Mouse (Mus musculus): ENCODE measurements around the gene Kin.

Kin gene

DNA sequence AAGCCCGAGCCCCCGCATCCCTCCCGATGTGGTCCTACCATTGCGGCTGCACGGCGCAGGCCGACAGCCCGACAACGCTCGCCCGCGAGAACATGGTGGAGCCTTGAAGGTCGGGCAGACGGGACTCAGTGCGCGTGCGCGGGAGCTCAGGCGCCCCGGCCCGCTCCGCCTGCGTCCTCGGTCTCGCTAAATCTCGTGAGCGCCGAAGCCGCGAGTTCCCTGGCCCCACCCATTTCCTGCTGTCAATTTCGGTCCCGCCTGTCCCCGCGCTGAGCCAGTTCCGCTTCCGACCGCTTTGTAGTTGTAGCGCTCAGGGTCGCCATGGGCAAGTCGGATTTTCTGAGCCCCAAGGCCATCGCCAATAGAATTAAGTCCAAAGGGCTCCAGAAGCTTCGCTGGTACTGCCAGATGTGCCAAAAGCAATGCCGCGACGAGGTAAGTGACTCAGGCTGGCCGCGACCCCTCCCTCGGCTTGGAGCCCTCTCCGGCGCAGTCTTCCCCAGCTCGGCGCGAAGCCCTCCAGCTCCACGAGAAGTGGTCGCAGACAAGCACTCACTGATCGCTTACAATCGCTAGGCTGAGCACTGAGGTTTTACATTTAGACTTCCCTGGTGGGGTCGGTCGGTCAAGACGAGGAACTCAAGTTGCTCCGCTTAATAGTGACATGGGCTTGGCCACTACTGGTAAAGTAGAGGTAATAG is at the start of gene Kin, which contains the start of gene Atp5c1:
Kin (plus strand) TSS at position 284 of the 701 bp plus-strand sequence.
Atp5c1 (minus strand) TSS at position 201 of the 701 bp plus-strand sequence.
- under 1% methylated on average over 61 of the region's 61 CpGs for WGBS

DNA sequence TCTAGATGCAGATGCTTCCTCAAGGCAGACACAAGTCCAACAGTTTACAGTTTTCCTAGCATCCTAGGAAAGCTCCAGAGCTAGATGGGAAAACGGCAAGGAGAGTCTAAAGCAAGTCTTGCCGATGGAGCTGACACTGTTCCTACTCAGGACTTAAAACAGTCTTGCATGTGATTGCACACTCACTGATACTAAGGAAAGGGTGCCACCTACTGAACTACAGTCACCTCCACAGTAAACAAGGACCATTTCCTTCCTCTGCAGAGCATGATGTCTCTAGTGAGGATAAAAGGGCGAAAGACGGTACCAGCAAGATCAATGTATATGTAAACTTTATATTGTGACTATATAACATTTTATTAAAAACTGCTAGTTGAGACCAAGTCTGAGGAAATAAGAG is 46.7 kb upstream of the Kin start:
- 57% methylated on average over 4 of the region's 4 CpGs for WGBS

DNA sequence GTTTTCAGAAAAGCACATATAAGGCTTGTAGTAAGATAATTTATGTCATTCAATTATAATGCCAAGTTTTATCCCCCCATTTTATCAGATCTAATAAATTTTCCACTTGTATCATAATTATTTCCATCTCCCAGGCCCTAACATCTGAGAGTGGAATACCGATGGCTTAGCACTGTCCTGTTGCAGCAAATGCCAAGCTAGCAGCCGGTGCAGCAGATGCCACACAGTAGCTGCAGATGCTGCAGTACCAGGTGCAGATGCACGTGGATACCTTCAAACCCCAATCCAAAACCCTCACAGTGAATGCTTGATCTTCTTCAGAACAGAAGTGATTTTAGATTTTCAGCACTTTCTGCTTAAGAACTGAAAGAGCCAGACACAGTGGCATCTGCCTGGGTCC is 45.4 kb upstream of the Kin start:
- 73% methylated on average over 3 of the region's 3 CpGs for WGBS

DNA sequence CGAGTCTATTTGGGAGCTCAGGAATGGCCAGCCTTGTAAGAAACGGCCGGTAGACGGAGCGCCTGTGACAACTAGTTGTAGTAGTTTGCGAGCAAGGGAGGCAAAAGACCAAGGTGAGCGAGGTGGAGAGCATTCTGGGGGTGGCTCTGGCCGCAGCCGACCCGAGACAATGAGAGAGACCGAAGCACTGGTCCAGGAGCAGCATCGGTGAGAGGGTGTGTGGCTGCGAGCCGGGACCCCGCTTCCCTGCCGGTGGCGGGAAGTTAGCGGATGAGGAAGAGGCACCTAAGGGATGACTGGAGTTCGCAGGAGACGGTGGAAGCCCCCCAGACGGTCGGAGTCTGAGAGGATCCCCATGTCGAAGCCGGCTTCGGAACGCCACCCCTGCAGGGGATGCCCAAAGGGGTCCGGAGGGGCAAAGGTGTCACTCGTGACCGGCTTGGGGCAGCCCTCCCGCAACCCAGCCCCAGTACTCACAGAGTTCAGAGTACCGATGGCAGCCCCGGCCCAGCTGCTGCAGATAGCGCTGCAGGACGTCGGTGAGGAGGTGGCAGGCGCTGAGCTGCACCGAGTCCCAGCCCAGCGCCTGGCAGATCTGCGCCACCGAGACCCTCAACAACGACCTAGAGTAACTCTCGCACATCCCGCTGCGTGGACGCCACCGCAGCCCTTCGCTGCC is 32.5 kb upstream of the Kin start:
- under 1% methylated on average over 47 of the region's 47 CpGs for WGBS

DNA sequence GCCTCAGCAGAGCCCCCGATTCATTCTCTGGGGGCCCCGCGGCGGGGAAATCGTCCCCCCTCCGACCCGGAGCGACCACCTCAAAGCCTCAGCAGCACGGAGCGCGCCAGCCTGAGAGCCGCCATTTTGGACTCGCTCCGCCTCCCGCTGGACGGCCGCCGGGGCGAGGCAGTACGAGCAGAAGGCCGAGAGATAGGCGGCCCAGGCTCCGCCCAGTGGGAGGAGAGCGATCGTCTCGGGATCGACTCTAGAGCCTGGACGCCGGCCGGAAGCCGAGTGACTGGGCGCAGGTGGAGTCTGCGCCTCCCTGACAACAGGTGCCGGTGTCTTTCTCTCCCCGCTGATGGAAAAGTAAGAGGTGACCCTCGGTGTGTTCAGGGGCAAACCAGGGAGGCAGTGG is 31.9 kb upstream of the Kin start, which contains the start of gene Taf3:
Taf3 (minus strand) TSS at position 136 of the 400 bp plus-strand sequence.
- WGBS, result under 1% methylated on average over 36 of the region's 36 CpGs

DNA sequence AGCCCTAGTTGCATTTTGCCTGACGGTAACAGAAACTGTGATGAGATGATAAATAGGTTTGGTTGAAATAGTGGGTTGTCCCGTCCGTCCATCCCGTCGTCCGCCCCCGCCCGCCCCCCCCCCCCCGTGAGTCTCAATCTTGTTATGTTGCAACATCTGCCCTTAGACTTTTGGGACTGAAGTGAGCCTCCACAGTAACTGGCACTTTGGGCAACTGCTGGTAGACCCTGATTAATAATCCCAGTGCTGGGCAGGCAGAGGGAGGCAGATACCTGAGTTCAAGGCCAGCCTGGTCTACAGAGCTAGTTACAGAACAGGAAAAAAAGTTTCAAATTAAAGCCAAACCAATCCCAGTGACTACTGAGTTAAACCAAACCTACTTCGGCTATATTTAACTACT is 30.9 kb upstream of the Kin start:
- WGBS, result 9% methylated on average over 10 of the region's 10 CpGs

DNA sequence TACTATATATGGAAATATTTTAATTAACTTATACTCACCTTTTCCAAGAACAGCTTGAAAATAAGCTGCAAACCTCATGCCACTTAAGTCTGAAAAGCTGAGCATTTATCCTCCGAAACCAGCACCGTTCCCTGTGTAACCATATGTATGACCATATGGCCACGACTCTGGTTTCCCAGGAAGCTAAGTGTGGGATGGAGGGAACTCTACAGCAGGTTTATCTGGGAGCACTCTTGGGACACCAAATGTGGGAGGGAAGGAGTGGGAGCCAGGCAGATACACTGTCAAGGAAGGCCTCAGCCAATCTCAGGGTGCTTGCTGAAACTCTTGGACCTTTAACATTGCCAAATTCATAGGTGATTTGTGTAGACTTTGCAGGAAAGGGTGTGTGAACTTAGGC is 29.5 kb upstream of the Kin start:
- 57% methylated on average over 3 of the region's 3 CpGs for WGBS

DNA sequence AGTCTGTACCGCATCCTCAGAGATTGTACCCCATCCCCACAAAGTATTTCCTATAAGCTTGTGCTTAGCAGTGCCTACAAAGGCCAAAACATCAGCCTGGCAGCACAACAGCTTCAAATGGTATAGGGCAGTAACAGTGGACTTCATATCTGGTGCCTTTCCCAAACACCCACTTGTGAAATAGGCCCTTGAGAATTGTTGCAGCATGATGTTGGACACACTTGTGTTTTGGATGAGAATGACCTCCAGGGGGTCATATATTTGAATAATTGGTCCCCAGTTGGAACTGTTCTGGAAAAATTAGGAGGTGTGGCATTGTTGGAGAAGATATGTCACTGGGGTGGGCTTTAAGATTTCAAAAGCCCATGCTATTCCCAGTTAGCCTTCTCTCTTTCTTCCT is 28.4 kb upstream of the Kin start:
- WGBS, result 90% methylated on average over 1 of the region's 1 CpGs

DNA sequence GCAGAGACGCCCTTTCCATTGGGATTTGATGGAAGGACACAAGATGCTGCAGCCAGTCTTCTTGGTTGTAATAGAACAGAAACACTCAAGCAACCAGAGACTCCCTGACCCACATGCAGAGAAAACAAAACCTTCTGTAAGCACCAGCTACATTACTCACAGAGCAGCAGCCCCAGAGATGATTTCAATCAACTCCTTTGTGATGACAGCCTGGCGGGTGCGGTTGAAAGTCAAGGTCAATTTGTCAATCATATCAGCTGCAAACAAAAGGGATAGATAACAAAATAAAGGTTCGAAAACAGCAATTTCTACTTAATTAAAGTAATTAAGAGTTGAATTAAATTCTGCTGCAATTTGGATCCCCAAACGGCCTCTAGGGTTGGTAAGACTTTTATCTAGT is 21.6 kb upstream of the Kin start:
- 82% methylated on average over 5 of the region's 5 CpGs for WGBS

DNA sequence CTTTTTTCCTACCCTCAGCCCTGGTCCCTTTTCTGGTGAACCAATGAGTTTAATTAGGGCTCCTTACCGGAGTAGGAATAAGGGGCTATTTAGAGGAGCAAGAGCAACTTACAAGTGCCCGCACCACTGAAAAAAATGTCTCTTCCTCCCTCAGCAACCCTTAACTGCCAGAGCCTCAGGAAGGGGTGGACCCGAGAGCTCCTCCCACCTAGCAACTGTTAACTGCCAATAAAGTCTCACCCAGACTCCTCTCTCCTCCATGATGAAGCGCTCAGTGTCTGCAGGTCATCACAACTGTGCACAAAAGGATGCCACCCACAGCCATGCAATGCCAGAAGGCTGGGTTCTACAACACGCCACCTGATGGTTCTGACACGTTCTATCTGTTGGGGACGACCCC is 8.6 kb upstream of the Kin start:
- 51% methylated on average over 7 of the region's 7 CpGs for WGBS

DNA sequence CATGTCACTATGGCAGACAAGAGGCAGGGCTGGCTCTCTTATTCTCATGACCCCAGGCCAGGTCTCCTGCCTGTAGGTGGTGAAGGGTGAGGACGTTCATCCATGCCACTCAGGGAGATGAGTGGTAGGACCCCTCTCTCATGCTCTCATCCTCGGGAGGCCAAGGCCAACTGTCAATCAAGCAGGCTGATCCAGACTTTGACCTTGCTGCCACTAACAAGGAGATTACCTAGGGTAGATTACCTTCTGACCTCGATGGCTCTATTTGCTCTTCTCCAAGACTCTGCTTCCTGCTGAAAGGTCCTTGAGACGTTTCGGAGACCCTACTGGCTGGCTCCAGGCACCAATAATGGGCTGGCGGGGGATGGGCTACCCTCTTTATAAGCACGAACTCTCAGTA is 5.9 kb upstream of the Kin start:
- 79% methylated on average over 7 of the region's 7 CpGs for WGBS

DNA sequence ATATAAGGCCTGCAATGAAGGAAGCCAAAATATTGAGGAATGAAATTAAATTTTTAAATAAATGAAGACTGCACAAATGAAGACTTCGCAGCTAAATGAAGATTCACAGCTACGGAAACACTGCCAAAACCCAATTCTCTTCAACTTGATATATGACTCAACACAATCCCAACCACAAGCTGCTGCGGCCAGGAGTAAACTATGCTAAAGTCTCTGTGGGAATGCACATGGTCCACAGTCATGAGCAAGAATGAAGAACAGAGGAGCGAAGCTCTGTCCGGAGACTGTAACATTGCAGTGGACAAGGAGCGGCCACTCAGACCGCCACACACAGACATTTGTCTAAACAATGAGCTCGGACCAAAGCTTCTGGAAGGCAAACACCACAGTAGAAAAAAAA is 3.7 kb upstream of the Kin start:
- 47% methylated on average over 8 of the region's 8 CpGs for WGBS

DNA sequence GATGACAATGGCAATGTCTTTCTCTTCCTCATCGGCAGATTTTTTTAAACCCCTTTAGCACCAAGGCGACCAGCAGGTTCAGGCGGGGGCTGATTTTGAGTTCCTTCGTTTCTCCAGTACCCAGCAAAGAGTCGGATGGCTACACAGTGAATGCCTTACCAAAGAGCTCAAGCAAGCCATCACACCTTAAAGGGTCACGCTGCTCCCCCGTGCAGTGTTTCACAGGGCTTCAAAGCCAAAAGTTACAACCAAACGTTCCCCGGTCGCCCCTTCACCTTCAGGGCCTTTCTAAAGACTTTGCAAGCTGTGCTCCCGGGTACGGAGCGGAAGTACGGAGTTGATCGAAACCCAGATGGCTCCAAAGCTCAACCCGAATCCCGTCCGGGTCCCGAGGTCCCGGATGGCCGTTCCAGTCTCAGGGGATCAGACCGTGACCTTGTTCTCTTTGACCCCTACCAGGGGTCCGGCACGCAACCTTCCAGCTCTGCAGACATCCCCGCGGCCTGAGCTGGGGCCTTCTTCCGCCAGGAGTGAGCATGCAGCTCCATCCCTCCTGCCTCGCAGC is 566 bp upstream of the Kin start:
- WGBS, result under 1% methylated on average over 28 of the region's 28 CpGs

DNA sequence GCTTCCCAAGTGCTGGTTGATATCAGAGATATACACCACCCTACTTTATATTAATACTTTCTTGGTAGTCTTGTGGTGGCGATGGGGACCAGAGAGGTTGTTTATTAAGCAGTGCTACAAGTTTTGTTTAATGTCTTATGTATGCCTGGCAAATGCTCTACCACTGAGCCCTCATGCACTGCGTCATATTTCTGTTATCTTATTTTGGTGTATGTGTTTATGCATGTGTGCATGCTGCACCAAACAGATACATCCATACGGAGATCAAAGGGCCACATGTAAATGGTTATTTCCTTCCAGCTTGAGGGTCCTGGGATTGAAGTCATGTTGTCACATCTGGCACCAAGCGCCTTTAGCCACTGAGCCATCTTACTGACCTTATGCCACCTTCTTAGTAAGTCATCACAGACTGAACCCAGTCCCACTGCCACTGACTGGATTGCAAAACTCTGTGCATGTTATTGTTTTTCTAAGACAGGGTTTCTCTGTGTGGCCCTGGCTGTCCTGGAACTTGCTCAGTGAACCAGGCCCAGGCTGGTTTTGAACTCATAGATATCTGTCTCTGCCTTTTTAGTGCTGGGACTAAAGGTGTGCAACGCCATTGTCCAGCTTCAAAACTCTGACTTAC is 1.2 kb downstream of the Kin start:
- 82% methylated on average over 5 of the region's 5 CpGs for WGBS

DNA sequence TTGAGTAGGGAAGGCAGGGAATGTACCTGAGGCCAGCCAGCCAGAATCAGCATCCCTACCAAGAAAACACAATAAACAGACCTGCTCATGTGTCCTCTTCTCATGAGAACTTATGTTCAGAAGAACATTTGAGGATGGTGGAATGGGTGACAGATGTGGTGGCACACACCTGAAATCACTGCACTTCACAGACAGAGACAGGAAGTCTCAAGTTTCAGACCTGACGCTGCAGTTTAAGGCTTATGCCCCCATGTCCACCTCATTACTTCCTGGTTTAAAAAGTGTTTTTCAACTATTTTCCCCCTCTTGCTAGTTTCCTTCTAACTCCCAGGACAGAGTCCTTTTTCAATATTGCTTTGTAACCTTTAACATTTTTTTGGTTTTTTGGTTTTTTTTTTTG is 2.3 kb downstream of the Kin start:
- WGBS, result 71% methylated on average over 1 of the region's 1 CpGs

DNA sequence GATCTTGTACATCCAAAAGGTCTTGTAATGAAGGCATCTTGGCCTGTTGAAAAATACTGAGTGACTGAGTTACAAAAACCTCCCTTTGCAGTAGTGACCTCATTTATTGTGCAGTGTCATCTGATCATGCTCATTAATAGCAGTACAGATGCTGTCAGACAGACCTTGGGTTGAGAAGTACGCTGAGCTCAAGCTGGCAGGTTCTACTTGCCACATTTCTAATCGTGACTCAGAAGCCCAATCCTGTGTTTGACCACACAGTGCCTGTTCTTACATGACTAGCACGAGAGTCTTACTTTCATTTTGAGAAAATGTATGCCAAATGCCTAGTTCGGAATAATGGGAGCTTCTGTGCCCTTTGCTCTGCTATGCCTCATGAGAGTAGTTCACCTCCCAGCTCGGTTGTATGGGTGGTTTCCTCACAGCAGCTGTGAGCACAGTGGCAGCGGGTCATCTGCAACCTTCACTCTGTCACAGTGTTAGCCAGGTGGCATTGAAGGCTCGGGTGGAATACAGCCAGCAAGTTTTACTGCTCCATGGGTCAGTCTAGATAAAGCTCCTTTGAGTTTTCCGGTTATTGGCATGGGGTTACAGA is 7.0 kb downstream of the Kin start:
- 70% methylated on average over 8 of the region's 8 CpGs for WGBS

DNA sequence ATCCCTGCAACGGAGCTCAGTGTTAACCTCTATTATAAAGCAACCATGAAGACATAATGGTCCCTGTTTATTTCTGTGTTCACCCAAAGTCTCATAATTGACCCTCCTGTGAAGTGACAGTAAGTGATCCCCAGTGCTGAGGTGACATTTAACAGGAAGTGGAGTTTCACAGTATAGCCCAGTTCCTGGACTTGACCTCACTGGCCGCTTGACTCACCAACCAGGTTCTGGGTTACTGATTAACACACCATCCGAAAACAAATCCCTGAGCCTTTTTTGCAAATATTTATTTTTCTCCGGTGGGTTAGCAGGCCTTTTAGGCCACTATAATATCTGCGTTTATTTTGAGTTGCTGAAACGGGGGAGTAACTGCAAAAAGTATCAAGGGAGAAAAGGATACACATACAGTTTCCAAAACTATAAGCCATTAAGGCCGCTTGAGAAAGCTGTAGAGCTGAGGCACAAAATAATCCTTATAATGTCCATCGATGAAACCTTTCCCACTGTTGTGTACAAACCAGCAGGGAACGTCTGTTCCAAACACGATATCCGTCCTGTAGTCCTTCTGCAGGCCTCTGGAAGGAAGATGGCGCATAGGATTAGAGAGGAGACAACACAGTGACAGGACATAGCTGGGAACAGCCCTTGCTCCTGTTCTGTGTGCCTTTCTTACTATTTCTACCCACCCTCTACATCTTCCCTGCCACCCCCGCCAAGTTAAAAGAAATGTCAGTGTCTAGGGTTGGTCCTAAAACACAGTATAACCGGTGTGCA is 14.1 kb downstream of the Kin start:
- whole genome bisulfite sequencing, result 91% methylated on average over 14 of the region's 14 CpGs

DNA sequence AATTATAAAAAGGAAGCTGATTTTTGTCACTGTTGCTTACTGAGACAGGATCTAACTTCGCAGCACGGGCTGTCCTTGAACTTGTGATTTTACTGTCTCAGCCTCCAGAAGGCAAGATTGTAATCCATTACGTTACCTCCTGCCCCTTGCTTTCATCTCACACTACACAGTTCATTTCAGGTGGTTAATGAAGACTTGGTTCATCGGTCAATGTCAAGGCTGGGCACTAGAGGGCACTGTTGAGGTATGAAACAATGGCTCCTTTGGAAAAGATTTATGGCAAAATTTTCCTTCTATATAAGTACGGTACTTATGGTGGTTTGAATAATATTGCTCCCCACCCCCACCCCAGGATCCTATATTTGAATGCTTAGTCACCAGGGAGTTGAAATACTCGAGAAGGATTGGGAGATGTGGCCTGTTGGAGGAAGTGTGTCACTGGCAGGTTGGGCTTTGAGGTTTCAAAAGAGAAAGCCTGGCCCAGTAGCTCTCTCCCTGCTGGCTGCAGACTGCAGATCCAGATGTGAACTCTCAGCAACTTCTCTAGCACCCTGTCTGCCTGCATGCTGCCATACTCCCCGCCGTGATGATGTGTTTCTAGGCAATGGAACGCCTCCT is 18.3 kb downstream of the Kin start:
- 35% methylated on average over 9 of the region's 9 CpGs for WGBS

DNA sequence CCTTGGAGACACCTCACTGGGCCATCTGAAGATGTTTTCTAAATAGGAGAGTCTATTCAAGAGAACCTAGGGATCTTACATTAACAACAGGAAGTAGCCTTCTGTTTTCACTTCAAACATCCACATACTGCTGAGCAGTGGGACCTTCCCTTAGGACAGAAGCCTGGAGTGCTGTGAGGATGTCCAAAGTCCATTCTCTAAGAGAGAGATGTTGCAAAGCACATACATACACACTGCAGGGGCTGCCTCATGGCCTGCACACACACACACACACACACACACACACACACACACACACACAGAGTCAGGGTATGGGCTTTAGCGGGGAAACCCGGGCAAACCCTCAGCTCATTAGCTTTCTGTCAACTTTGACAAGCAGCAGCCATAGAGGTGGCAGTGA is 20.1 kb downstream of the Kin start:
- WGBS, result 83% methylated on average over 2 of the region's 2 CpGs

DNA sequence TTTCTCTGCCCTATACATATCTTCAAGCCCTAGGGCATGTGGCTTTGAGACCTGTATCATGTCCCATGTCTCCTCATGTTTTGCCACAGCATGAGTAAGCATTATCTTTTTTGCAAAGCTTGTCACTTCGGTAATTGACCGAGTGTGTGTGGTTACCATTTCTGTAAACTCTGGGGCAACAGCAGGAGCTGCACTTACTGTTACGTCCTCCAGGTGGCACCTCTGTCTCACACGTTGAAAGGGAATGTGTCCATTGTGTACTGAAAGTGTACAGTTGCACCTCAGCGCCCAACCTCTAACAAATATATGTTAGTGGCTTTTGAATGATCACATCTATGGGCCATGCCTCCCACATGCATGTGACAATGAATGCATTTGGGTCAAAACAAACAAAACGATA is 20.8 kb downstream of the Kin start:
- 31% methylated on average over 6 of the region's 6 CpGs for WGBS
